Mouse (Mus musculus): ENCODE results near the gene Mab21l1.

Mab21l1 gene

DNA sequence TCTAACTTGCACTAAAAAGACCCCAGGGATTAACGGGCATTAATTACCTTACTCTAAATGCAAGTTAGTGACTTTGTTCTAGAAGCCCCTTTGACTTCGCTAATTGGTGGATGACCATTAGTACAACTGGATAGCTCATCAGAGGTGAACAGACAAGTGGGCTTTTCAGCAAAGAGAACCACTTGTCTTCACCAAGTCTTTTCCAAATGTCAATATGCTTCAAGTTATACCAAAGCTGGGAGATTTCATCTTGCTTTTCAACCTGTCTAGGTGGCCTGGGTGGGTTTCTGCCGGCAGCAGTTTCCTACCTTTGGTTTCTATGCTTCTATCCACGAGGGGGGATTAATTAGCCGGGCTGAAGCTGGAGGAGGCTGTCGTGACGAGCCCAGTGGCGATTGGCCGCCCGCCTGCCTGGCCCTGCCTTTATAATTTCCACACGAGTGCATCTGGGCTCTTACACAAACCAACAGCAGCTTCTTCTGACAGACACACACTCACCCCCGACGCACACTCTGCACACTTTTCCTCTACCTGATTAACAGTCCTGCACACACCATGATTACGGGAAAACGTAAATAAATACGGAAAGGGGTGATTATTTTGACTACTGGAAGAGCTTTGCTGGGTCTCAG is at the start of gene Mab21l1:
Gene Mab21l1 (plus strand): TSS at position 455 of the 632 bp plus-strand sequence.
- in situ Hi-C loops (cut with MboI; ENCODE audit: low pct_unique_long_range_greater_than_20kb in 1 of 2, low sequenced_read_pairs in 2 of 2, unreplicated experiment in 1 of 2), result no loop called here

- in situ Hi-C loops (cut with MboI; ENCODE audit: low pct_unique_long_range_greater_than_20kb in 1 of 2, low sequenced_read_pairs in 2 of 2, unreplicated experiment in 1 of 2), result no loop called here
These were observed 48.6 kb upstream of the Mab21l1 start for GRCm38 (mm10) chr3:55733665-55734064.

DNA sequence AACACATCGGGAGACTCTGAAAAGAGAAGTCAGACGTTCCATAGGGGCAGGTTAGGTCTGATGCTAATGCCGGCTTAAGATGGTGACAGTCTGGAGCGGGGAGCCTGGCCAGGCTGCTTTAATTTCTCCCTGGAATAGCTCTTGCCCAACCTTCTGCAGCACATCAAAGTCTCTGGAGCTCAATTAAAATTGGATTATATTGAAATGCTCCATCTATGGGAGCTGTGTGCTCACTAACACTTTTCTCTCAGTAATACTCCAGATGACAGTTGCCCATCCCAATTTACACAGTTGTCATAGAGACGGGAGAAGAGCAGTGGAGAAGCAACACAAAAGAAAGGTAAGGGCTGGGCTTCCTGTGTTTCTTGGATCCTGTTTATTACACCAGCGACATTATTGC is 40.9 kb upstream of the Mab21l1 start:
- in situ Hi-C loops (cut with MboI; ENCODE audit: low pct_unique_long_range_greater_than_20kb in 1 of 2, low sequenced_read_pairs in 2 of 2, unreplicated experiment in 1 of 2), result no loop called here

- in situ Hi-C loops (cut with MboI; ENCODE audit: low pct_unique_long_range_greater_than_20kb in 1 of 2, low sequenced_read_pairs in 2 of 2, unreplicated experiment in 1 of 2), result no loop called here
These were observed 40.1 kb upstream of the Mab21l1 start for GRCm38 (mm10) chr3:55742218-55742617.

DNA sequence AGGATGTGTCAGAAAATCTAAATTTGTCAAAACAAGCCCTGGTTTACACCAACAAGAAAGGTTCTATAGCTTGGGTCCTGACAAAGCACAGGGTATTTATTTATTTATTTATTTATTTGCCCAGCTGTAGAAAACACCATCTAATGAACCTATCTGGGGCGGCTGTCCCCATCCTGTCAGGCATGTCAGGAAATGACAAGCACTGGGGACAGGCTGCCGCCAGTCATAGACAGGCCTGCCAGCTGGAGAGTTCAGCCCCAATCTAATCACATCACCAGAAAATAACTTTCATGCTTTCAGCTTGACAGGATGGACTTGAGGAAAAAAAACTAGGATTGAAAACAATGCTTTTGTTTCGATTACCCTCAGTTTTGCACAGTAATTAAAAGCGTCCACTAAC is 39.7 kb upstream of the Mab21l1 start:
- in situ Hi-C loops (cut with MboI; ENCODE audit: low pct_unique_long_range_greater_than_20kb in 1 of 2, low sequenced_read_pairs in 2 of 2, unreplicated experiment in 1 of 2), result no loop called here

GRCm38 (mm10) chr3:55743885-55744284 is 38.4 kb upstream of the Mab21l1 start:
- in situ Hi-C loops (cut with MboI; ENCODE audit: low pct_unique_long_range_greater_than_20kb in 1 of 2, low sequenced_read_pairs in 2 of 2, unreplicated experiment in 1 of 2), result no loop called here

GRCm38 (mm10) chr3:55750445-55751065 is 31.8 kb upstream of the Mab21l1 start:
- in situ Hi-C loops (cut with MboI; ENCODE audit: low pct_unique_long_range_greater_than_20kb in 1 of 2, low sequenced_read_pairs in 2 of 2, unreplicated experiment in 1 of 2), result no loop called here

DNA sequence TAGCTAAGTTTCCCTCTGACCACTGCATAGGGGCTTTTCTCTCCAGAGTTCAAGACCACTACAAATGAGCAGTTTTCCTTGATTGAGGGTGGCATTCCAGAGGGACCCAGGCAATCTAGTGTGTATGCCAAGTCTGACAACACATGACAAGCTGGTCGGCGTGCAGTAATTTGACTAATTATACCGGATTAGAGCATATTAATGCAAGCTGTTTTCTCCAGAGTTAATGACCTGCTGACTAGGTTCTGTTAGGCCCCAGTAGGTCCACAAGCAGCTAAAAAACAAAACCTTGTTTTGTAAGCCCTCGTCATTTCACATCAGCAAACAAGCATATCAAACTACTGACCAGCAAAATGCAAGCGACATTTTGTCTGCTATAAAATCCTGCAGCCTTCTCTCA is 30.9 kb upstream of the Mab21l1 start:
- in situ Hi-C loops (cut with MboI; ENCODE audit: low pct_unique_long_range_greater_than_20kb in 1 of 2, low sequenced_read_pairs in 2 of 2, unreplicated experiment in 1 of 2), result no loop called here

- in situ Hi-C loops (cut with MboI; ENCODE audit: low pct_unique_long_range_greater_than_20kb in 1 of 2, low sequenced_read_pairs in 2 of 2, unreplicated experiment in 1 of 2), result no loop called here
These were observed 29.8 kb upstream of the Mab21l1 start for GRCm38 (mm10) chr3:55752558-55752957.

DNA sequence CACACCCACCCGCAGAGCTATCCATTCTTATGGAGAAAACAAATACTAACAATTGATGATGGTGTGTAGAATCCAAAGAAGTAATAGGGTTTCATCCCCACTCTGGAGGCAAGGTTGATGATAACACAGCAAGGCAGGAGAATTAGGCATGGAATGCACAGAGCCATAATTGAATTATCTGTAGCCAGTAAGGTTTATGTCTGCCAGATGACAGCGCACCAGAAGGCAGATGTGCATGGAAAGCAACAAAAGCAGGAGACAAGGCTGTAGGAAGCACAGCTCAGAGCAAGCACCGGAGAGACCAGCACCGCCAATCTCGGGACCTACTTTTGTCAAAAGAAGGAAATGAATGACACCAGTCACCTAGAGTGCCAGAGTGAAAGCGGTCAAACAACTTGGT is 28.4 kb upstream of the Mab21l1 start:
- in situ Hi-C loops (cut with MboI; ENCODE audit: low pct_unique_long_range_greater_than_20kb in 1 of 2, low sequenced_read_pairs in 2 of 2, unreplicated experiment in 1 of 2), result no loop called here

- in situ Hi-C loops (cut with MboI; ENCODE audit: low pct_unique_long_range_greater_than_20kb in 1 of 2, low sequenced_read_pairs in 2 of 2, unreplicated experiment in 1 of 2), result no loop called here
These were observed 27.2 kb upstream of the Mab21l1 start for GRCm38 (mm10) chr3:55754981-55755608.

DNA sequence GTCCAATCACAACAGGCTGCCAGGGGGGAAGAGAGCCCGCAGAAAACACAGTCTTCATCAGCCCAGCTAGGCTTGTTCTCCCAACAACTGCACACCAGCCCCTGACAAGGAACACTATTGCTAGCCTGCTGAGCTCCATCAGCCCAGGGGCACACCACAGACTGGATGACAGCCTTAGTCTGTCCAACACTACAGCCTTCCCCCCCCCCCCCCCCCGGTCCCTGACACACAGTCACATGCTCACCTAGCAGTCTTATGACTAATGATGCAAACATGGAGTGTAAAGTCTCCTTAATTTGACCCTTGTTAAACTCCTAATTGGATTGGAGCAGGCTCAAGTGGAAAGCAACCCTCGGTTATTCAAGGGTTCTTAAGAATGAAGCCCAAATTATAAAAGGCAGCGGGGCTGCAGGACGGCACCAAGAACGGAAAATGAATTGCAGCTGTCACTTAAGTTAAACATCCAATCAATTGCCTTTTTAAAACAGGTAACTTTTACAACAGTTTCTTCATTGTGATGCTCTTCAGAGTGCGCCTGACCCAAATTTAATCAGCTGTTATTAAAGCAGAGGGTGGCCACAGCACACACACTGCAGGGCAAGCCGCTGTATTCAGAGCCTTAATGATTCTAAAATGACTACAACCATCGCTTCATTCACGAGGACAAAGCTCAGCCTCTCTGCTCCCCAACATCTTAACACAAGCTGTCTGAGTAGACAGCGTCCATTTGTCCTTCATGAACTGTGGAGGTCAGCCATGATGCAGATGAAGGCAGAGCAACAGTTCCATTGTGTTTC is 26.3 kb upstream of the Mab21l1 start:
- in situ Hi-C loops (cut with MboI; ENCODE audit: low pct_unique_long_range_greater_than_20kb in 1 of 2, low sequenced_read_pairs in 2 of 2, unreplicated experiment in 1 of 2), result no loop called here

DNA sequence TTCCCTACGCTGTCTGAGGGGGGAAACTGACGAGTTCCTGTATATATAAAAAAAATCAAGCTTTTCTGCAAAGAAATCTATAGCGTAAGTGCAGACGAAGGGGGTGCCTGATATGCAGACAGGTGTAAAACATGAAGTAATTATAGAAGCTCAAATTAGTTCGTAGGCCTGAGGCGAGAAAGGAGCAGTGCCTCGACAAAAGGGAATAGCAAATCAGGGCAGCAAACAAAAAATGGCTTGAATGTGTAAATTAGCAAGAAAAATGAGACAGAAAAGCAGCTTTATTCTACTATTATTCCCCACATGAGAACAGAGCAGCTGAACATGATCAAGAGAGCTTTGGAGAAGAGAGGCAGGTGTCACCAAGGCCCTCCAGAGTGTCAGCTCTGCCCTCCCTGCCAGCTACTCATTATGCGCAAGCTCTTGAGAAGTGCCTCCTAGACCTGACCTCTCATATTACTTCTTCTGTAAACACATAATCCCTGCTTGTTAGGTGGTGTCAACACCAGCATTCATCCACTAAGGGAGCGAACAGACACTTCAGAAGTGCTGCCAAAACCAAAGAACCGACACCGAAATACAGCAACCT is 25.6 kb upstream of the Mab21l1 start:
- in situ Hi-C loops (cut with MboI; ENCODE audit: low pct_unique_long_range_greater_than_20kb in 1 of 2, low sequenced_read_pairs in 2 of 2, unreplicated experiment in 1 of 2), result no loop called here

DNA sequence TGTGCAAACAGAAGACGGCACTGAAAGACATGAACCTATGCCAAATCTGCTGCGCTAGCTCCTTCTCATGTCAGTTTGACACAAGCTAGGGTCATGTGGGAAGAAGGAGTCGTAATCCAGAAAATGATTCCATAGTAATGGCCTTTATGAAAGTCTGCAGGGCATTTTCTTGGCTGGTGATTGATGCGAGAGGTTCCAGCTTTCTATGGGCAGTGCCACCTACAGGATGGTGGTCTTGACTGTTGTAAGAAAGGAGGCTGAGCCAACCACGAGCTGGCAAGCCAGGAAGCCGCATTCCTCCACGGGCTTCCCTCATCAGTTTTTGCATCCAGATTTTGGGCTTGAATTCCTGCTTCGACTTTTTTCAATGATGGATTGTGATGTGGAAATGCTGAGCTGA is 24.0 kb upstream of the Mab21l1 start:
- in situ Hi-C loops (cut with MboI; ENCODE audit: low pct_unique_long_range_greater_than_20kb in 1 of 2, low sequenced_read_pairs in 2 of 2, unreplicated experiment in 1 of 2), result no loop called here

DNA sequence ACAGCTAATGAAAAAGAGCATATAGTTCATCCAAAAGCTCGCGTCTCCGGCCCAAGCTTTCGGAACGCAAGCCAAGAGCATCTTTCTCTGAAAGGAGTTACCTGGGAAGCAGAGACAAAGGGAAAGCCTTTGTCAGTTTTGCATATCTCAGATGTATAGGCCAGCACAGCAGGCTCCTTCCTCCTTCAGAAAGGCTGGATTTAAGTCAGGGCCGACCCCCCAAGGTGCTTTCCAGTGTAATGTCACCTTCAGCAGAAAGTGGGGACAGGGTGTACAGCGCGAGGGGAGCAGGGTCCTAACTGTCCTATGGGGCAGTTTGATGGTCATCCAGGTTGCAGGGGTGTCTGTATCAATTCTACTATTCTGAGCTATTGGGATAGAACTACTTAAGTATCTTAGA is 18.7 kb upstream of the Mab21l1 start:
- in situ Hi-C loops (cut with MboI; ENCODE audit: low pct_unique_long_range_greater_than_20kb in 1 of 2, low sequenced_read_pairs in 2 of 2, unreplicated experiment in 1 of 2), result no loop called here

DNA sequence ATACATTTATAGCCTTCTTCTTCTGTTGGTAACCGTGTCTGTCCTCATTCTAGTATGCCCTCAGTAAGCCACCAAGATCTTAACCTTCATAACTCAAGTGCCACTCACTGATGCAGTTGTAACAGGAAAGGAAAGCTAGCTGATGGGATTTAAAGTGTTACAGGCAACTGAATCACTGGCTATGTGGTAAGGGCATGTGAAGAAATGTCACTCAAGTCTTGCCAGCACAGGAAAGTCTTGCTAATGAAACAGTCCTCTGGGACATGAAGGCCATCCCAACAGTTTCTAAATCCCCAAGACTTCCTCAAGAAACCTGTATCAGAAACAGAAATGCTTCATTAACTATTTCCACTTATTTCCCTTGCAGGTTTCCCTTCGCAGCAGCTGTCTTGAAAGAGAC is 13.7 kb upstream of the Mab21l1 start:
- in situ Hi-C loops (cut with MboI; ENCODE audit: low pct_unique_long_range_greater_than_20kb in 1 of 2, low sequenced_read_pairs in 2 of 2, unreplicated experiment in 1 of 2), result no loop called here

DNA sequence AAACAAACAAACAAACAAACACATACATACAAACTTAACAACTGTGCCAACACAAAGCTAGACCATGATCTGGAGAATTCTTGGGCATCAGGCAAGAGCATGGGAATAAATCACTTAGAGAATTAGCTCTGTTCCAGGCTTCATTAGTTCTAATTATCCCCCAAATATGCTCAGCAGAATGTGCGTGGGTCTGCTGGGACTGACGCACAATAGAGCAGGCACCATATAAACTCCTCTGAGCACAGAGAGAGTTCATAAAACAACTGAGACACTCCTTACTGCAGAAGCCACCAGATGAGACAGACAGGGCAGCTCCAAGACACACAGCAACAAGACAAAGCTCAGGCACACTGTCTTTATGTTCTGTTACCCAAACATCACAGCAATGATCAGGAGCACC is 13.0 kb upstream of the Mab21l1 start:
- in situ Hi-C loops (cut with MboI; ENCODE audit: low pct_unique_long_range_greater_than_20kb in 1 of 2, low sequenced_read_pairs in 2 of 2, unreplicated experiment in 1 of 2), result no loop called here

- in situ Hi-C loops (cut with MboI; ENCODE audit: low pct_unique_long_range_greater_than_20kb in 1 of 2, low sequenced_read_pairs in 2 of 2, unreplicated experiment in 1 of 2), result no loop called here
These were observed 8.1 kb upstream of the Mab21l1 start for GRCm38 (mm10) chr3:55774203-55774602.

GRCm38 (mm10) chr3:55775245-55775644 is 7.1 kb upstream of the Mab21l1 start:
- in situ Hi-C loops (cut with MboI; ENCODE audit: low pct_unique_long_range_greater_than_20kb in 1 of 2, low sequenced_read_pairs in 2 of 2, unreplicated experiment in 1 of 2), result no loop called here
